Mouse (Mus musculus): ENCODE results near the gene Prkcd.
"Not testable (repeated sequence)": the region's sequence is repeated elsewhere in the genome, so short reads cannot be mapped to it uniquely, and the experiment has no call there.

DNA sequence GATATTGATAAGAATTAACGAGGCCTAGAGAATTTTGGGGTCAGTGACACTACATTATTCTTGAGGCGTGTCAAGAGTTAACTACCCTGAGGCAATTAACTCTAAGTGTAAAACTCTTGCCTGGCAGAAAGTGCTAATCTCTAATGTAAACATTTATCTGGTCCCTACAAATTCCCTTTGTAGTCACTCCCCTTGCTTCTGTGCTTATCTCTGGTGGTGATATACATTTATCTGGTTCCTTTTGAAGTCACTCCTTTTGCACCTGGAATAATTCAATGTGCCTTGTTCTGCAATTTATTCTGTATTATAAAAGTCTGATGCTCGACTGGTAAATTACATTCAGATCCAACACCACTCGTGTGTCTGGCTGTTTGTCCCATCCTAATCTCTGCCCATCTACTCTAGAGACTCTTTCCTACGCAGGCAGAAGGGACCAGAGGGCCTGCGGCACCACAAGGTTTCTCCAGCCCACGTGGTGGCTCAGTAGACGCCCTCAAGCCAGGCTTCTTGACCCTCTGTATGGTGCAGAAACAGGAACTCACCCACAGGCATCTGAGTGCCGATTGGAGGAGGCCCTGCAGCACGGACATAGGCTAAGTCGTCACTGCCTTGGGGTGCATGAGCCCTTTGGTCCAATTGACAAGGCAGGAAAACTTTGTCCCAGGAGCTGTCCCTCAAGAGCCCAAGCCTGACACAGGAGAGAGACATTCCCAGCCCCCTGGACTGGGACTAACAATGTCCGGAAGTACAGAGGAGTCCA, 48.5 kb downstream of the Prkcd start:
- TF ChIP-seq GATA1 (IDR thresholded peaks at IDR 0.05; ENCODE audit: borderline replicate concordance, low read length); FLI1 (IDR thresholded peaks at IDR 0.05; ENCODE audit: low read length): not testable (repeated sequence)

All from megakaryocyte, embryonic 14.5 days (primary cell).